Mouse (Mus musculus) ovary, postnatal 10 days (tissue): ENCODE data around the gene Focad.
"Not testable (repeated sequence)": the region's sequence is repeated elsewhere in the genome, so short reads cannot be mapped to it uniquely, and the experiment has no call there.

ENCODE experiments used
- DNase-seq: peaks from one replicate; pipeline ENCODE4 v3.0.0; 2022; ENCODE audit warnings: low spot score

Focad gene

GRCm38 (mm10) chr4:88308342-88309116 is 214.1 kb downstream of the Focad start:
- DNase-seq, result no peak

- DNase-seq, result no peak
Observed at GRCm38 (mm10) chr4:88309676-88310075, 215.2 kb downstream of the Focad start.

- no peak for DNase-seq
Observed at GRCm38 (mm10) chr4:88314898-88315297, 220.5 kb downstream of the Focad start.

- DNase-seq, result no peak
Observed at GRCm38 (mm10) chr4:88320067-88320466, 225.6 kb downstream of the Focad start.

GRCm38 (mm10) chr4:88325392-88325791 is 231.0 kb downstream of the Focad start:
- DNase-seq, result no peak

- DNase-seq, result no peak
Observed at GRCm38 (mm10) chr4:88334533-88334932, 240.1 kb downstream of the Focad start.

GRCm38 (mm10) chr4:88336753-88337152 is 242.3 kb downstream of the Focad start:
- DNase-seq, result no peak

- no peak for DNase-seq
Observed at GRCm38 (mm10) chr4:88337365-88337764, 242.9 kb downstream of the Focad start.

- DNase-seq, result no peak
Observed at GRCm38 (mm10) chr4:88338130-88338529, 243.7 kb downstream of the Focad start.

GRCm38 (mm10) chr4:88344468-88344867 is 250.0 kb downstream of the Focad start:
- DNase-seq, result no peak

GRCm38 (mm10) chr4:88345065-88345464 is 250.6 kb downstream of the Focad start:
- DNase-seq, result no peak

GRCm38 (mm10) chr4:88345938-88346337 is 251.5 kb downstream of the Focad start:
- no peak for DNase-seq

GRCm38 (mm10) chr4:88350910-88351309 is 256.5 kb downstream of the Focad start:
- DNase-seq, result peak; percentile 13

- DNase-seq, result no peak
Observed at GRCm38 (mm10) chr4:88356652-88357051, 262.2 kb downstream of the Focad start.

- DNase-seq, result no peak
Observed at GRCm38 (mm10) chr4:88357431-88357830, 263.0 kb downstream of the Focad start.

- no peak for DNase-seq
Observed at GRCm38 (mm10) chr4:88369951-88370350, 275.5 kb downstream of the Focad start.

GRCm38 (mm10) chr4:88370819-88371218 is 276.4 kb downstream of the Focad start:
- DNase-seq, result no peak

GRCm38 (mm10) chr4:88372293-88373224 is 278.1 kb downstream of the Focad start:
- DNase-seq, result no peak

GRCm38 (mm10) chr4:88390036-88390435 is 295.6 kb downstream of the Focad start:
- DNase-seq, result no peak

GRCm38 (mm10) chr4:88390596-88390995 is 296.2 kb downstream of the Focad start:
- not testable (repeated sequence) for DNase-seq

- DNase-seq, result no peak
Observed at GRCm38 (mm10) chr4:88395717-88396116, 301.3 kb downstream of the Focad start.

- no peak for DNase-seq
Observed at GRCm38 (mm10) chr4:88396995-88397521, 302.6 kb downstream of the Focad start.
